Mouse (Mus musculus) embryonic facial prominence, embryonic 12.5 days (tissue): Measurements from ENCODE around the gene Sh3bgrl2. TPM values are rescaled to one million over a fixed set of nuclear protein-coding genes. Genes with fewer than 3 reads are reported as not detected.

Experiments used
- ATAC-seq: fragments of 200-750 bp; cut with Nextera tagmentation; 2 replicates; pipeline ENCODE4 v1.8.0; 2017; ENCODE audit not compliant: insufficient number of reproducible peaks, insufficient read depth, low FRiP score, low TSS enrichment
- H3K27ac ChIP-seq: fragments of 300-500 bp; sonication (generic); 2 replicates; pipeline ENCODE4 v1.5.1; 2016; ENCODE audit warnings: mild to moderate bottlenecking
- H3K27me3 ChIP-seq: fragments of 300-500 bp; sonication (generic); 2 replicates; pipeline ENCODE4 v1.6.1; 2016; ENCODE audit warnings: mild to moderate bottlenecking, moderate library complexity
- H3K36me3 ChIP-seq: fragments of 300-500 bp; sonication (generic); 2 replicates; pipeline ENCODE4 v1.6.1; 2016; ENCODE audit warnings: mild to moderate bottlenecking
- H3K4me1 ChIP-seq: fragments of 300-500 bp; sonication (generic); 2 replicates; pipeline ENCODE4 v1.6.1; 2016
- H3K4me2 ChIP-seq: fragments of 300-500 bp; sonication (generic); replicated peaks from 2 replicates; pipeline ENCODE4 v1.6.1; 2016; ENCODE audit warnings: mild to moderate bottlenecking, moderate library complexity
- H3K4me3 ChIP-seq: fragments of 300-500 bp; sonication (generic); 2 replicates; pipeline ENCODE4 v1.5.1; 2016; ENCODE audit warnings: mild to moderate bottlenecking
- H3K9ac ChIP-seq: fragments of 300-500 bp; sonication (generic); 2 replicates; pipeline ENCODE4 v1.6.1; 2016; ENCODE audit warnings: mild to moderate bottlenecking, moderate library complexity
- H3K9me3 ChIP-seq: fragments of 300-500 bp; sonication (generic); 2 replicates; pipeline ENCODE4 v1.6.1; 2016; ENCODE audit warnings: mild to moderate bottlenecking, moderate library complexity
- WGBS: fragments of 180-500 bp; shearing (Covaris S2); methylation state at CpG from one replicate; pipeline ENCODE4 v1.1.7; 2016; 5-methylcytosine and 5-hydroxymethylcytosine counted together
- polyA plus RNA-seq: library from polyadenylated mRNA; unstranded; fragments of >200 nt; fragmentation: Nextera tagmentation; extraction: Ambion mirVana; gene quantifications from 2 replicates; pipeline ENCODE4 v1.2.1, GENCODE M21; 2016

Gene Sh3bgrl2
- polyA plus RNA-seq, 1 experiment from 2014 or later, result 12.3 TPM

DNA sequence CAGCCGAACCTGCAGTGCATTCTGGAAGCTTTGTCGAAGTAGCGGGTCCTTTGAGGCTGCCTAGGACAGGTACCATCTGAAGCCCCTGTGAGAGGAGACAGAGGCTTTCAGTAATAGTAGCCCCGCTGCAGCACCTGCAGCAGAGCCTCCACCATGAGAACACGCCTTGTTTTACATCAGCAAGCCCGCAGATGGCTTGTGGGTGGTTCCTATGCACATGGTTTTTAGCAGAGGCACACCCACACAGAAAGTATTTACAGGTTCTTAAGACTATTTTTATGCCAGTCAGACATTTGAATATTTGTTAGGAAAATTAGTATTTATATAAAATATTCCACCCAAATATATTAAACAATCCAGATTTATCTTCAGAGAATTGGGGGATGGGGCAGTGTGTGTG lies 48.0 kb downstream of the Sh3bgrl2 start:
- ATAC-seq, result no peak
- Histone ChIP-seq H3K4me1 (peaks cover 9% of the 10 kb centered on the region), H3K9me3 (no peaks in the 10 kb centered on the region), H3K4me2 (no peak overlapping the region), H3K4me3 (no peak overlapping the region), H3K27ac (no peak overlapping the region), H3K27me3 (no peaks in the 10 kb centered on the region), H3K9ac (no peak overlapping the region), H3K36me3 (no peaks in the 10 kb centered on the region)
- WGBS, result 89% methylated on average over 6 of the region's 6 CpGs

DNA sequence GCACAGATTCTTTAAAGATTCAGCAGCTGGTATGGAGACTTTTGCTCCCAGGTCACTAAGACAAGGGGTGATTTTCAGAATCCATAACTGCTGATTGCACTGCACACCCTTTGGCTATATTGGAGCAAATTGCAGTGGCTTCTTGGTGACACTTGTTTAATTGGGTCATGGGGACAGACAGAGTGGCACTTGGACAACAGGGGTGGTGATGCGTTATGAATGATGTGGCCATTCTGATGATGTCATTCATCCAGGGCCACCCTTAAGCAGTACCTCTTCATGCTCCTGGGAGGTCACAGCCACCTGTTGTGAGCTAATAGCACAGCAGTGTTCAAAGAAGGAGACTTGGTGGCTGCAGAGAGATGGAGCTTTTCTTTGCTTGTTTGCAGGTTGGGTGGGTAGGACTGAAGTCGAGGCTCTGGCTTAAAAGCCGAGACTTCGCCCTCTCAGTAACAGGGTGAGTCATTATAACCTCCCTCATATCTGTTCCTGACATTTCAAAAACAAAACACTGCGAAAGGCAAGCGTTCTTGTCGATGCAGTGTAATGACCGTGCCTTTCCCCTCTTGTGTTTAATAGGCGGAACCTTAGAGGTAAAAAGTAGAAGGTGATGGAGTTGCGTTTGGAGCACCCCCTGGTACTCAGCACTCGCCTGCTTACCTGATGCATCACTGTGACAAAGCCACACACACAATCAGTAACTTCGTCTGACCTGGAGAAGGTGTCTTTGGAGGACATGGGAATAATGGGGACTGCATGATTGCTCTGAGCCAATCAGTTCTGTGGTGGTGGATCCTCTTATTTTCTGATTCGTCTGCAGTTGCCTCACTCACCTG lies 48.7 kb downstream of the Sh3bgrl2 start:
- Histone ChIP-seq H3K9me3 (no peaks in the 10 kb centered on the region), H3K4me3 (no peak overlapping the region), H3K9ac (no peak overlapping the region), H3K4me1 (peaks cover 9% of the 10 kb centered on the region), H3K27ac (no peak overlapping the region), H3K27me3 (no peaks in the 10 kb centered on the region), H3K4me2 (no peak overlapping the region), H3K36me3 (no peaks in the 10 kb centered on the region)
- WGBS, result 79% methylated on average over 13 of the region's 13 CpGs
- ATAC-seq, result peak; percentile 31; the same call in 1 of the 2 replicates

DNA sequence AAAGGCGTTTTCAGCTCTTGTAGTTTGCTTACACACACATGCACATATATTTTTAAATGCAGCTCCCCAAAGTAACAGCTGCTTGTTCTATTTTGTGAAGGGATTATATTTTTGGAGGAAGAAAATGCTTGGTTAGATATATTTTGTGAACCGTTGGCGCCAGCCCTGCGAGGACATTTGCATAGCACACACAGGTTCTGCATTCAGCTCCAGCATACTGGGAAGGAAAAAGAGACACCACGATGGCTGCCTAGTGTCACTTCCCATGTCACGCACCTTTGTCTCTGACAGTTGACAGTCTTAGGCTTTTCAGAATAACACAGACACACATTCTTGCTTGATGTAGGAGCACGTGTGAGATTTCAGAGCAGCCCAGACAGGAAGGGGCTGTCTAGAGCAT lies 49.9 kb downstream of the Sh3bgrl2 start:
- no peaks in the 10 kb centered on the region for H3K9me3 ChIP-seq
- H3K27me3 ChIP-seq, result no peaks in the 10 kb centered on the region
- WGBS, result 85% methylated on average over 7 of the region's 7 CpGs
- H3K4me1 ChIP-seq, result peaks cover 9% of the 10 kb centered on the region
- H3K27ac ChIP-seq, result no peak overlapping the region
- H3K36me3 ChIP-seq, result no peaks in the 10 kb centered on the region
- H3K4me2 ChIP-seq, result no peak overlapping the region
- no peak overlapping the region for H3K9ac ChIP-seq
- no peak for ATAC-seq
- no peak overlapping the region for H3K4me3 ChIP-seq

DNA sequence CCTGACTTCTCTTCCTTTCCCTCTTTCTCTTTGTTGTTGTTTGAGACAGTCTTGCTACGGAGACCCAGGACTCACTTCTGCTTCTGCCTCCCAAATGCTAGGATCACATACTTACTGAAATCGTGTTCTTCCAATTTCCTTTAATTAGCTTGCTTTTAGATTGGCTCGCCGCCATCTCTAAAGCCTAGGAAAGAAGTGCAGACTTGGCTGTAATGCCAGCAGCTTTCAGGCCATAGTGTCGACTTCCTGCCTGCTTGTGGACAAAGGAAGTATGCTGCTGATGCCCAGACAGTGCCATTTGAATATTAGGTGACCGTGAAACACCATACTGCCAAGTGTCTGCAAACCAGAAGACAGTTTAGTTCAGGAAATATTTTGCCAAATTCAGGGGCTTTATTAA lies 51.4 kb downstream of the Sh3bgrl2 start:
- Histone ChIP-seq H3K4me2 (no peak overlapping the region), H3K36me3 (no peaks in the 10 kb centered on the region), H3K9me3 (no peaks in the 10 kb centered on the region), H3K27me3 (no peaks in the 10 kb centered on the region), H3K9ac (no peak overlapping the region), H3K27ac (no peak overlapping the region), H3K4me3 (no peak overlapping the region), H3K4me1 (peaks cover 9% of the 10 kb centered on the region)
- no peak for ATAC-seq
- WGBS, result 57% methylated on average over 6 of the region's 6 CpGs

DNA sequence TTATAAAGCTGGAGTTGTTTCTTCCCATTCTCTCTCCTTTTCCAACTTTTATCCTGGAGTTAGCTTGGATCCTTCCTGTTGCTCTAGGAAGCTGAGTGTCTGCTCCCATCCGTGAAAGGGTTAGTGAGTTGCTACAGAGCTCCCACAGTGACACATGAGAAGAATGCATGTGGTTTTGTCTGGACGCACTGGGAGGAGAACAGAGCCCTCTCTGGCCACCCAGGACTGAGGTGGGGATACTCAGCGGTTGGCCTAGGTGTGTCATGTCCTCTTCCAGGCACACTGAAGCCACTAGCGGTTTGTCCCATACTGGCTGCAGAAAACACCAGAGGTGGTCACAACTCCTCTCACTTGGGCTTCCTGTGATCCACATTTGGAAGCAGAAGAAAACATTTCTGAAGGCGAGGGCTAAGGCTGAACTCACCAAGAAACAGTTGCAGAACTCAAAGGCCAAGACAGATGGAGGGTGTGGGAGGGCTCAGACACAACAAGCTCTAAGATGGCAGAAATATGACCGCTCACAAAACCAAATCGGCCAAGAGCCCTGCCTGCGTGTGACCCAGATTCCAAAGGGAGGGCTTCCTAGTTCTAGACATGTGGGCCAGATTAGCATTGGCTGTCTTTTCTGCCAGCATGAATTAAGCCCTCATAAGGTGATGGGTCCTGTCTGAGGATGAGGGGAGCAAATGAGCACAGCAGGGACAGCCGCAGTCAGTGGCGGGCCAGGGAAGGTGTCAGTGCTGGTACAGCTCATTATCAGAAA lies 52.3 kb downstream of the Sh3bgrl2 start:
- H3K36me3 ChIP-seq, result no peaks in the 10 kb centered on the region
- H3K4me3 ChIP-seq, result no peak overlapping the region
- WGBS, result 53% methylated on average over 10 of the region's 10 CpGs
- H3K9me3 ChIP-seq, result no peaks in the 10 kb centered on the region
- peak; percentile 42; the same call in 1 of the 2 replicates for ATAC-seq
- no peaks in the 10 kb centered on the region for H3K27me3 ChIP-seq
- no peak overlapping the region for H3K4me2 ChIP-seq
- H3K4me1 ChIP-seq, result peaks cover 9% of the 10 kb centered on the region
- no peak overlapping the region for H3K9ac ChIP-seq
- H3K27ac ChIP-seq, result peak overlapping the region; percentile 1; the same call in 1 of the 2 replicates

DNA sequence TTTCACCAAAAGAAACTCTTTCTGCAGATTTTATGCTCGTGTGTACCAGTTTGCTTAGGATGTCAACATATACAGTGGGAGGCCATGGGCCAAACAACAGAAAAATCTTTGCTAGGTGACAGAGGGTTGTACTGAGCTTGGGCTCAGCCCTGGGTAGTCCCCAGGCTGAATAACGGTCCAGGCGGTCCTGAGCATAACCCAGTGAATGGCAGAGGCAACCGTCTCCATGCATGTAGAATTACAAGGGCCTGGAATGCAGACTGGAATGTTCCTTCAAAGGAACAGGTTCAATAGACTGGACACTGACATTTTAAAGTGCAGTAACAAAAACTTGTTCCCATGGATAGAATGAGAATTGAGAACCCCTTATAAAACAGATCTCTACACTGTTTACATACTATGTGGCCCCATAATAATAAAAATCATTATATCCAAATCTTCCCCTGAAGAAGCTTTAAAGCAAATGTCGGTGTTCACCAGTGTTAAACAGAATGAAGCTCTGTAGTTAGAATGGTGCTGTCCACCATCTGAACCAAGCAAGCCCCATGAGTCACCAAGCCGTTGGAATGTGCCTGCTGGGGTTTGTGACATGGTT lies 54.1 kb downstream of the Sh3bgrl2 start:
- no peak overlapping the region for H3K27ac ChIP-seq
- peaks cover 12% of the 10 kb centered on the region for H3K4me1 ChIP-seq

DNA sequence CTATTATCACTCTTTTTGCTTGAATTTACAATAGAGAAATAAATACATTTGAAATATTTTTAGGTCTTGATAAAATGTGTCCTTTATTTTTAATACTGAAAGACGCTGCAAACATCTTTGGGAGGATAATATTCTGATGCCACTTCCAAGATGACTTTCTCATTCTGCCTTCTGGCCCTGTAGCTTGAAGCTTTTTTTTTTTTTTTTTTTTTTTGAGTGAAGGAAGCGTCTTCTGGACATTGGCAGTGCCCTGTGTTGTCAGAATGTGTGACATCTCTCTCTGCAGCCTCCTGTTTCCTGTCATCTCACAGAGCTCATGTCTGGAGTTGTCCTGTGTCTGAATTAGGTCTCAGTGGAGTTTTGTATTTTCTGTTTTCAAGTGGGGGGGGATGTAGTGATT lies 55.0 kb downstream of the Sh3bgrl2 start:
- Histone ChIP-seq H3K27ac (no peak overlapping the region), H3K4me1 (peaks cover 12% of the 10 kb centered on the region)

More for the DNA sequence above, 54.1 kb downstream of the Sh3bgrl2 start:
- 66% methylated on average over 6 of the region's 6 CpGs for WGBS
- no peaks in the 10 kb centered on the region for H3K9me3 ChIP-seq
- H3K9ac ChIP-seq, result no peak overlapping the region
- no peak overlapping the region for H3K4me2 ChIP-seq
- H3K4me3 ChIP-seq, result no peak overlapping the region
- H3K27me3 ChIP-seq, result no peaks in the 10 kb centered on the region
- H3K36me3 ChIP-seq, result no peaks in the 10 kb centered on the region
- no peak for ATAC-seq

DNA sequence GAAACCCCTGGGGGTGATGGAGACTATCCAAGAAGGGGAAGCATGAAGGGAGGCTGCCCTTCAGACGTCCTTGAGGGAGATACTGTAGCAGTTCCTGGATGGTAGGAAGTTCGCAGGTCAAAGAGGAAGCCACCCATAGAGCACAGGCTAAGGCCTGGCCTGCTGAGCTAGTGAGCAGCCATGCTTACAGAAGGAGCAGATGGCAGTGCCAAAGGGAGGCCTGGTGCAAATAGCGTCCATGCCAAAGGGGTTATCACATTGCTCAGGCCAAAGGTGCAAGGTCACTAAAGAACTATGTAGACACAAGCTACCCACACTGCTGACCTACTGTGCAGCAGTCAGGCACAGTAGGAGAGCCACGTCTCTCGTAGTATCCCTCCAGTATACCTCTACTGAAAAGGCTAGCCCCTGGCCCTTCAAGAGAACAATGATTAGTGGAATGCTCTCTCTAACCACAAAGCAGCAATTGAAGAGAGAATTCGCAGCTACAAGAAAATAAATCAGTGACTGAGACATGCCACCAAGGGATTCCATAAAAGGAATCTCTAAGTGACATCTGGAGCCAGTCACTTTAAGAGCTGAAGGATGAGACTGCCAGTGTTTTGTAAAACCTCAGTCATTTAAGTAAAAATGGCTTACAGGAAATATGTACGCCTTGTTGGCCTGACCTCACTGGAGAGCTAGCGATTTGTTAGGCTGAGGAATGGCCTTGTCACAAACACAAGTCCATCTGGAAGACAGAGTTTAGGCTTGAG lies 57.9 kb downstream of the Sh3bgrl2 start:
- no peak overlapping the region for H3K4me3 ChIP-seq
- H3K4me1 ChIP-seq, result peaks cover 16% of the 10 kb centered on the region
- ATAC-seq, result no peak
- H3K27ac ChIP-seq, result no peak overlapping the region
- no peaks in the 10 kb centered on the region for H3K36me3 ChIP-seq
- 51% methylated on average over 8 of the region's 8 CpGs for WGBS
- H3K27me3 ChIP-seq, result no peaks in the 10 kb centered on the region
- H3K9ac ChIP-seq, result no peak overlapping the region
- H3K4me2 ChIP-seq, result no peak overlapping the region
- no peaks in the 10 kb centered on the region for H3K9me3 ChIP-seq

More for the DNA sequence above, 55.0 kb downstream of the Sh3bgrl2 start:
- no peaks in the 10 kb centered on the region for H3K9me3 ChIP-seq
- WGBS, result 75% methylated on average over 2 of the region's 2 CpGs
- no peaks in the 10 kb centered on the region for H3K27me3 ChIP-seq
- H3K4me2 ChIP-seq, result no peak overlapping the region
- ATAC-seq, result no peak
- no peak overlapping the region for H3K9ac ChIP-seq
- no peak overlapping the region for H3K4me3 ChIP-seq
- H3K36me3 ChIP-seq, result no peaks in the 10 kb centered on the region

DNA sequence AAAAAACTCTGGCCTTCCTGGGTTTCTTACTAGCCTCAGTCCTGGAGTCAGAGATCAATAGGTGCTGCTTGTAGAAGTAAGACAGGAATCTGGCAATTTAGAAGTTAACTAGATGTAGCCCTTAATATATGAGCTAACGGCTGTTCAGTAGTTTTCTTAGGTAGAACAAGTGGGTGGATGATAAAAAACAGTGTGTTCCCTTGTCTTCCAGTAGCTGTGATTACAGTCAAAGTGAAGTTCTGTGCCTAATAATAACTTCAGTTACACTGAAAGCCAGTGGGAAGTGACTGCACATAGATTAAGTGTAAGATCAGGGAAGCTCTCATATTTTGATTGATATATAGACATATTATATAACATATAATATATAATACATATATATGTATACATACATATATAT lies 60.0 kb downstream of the Sh3bgrl2 start:
- ATAC-seq, result no peak
- H3K36me3 ChIP-seq, result no peaks in the 10 kb centered on the region
- no peaks in the 10 kb centered on the region for H3K9me3 ChIP-seq
- H3K27ac ChIP-seq, result no peak overlapping the region
- WGBS, result 79% methylated on average over 1 of the region's 1 CpGs
- no peaks in the 10 kb centered on the region for H3K27me3 ChIP-seq
- no peak overlapping the region for H3K4me3 ChIP-seq
- H3K4me1 ChIP-seq, result peaks cover 16% of the 10 kb centered on the region
- no peak overlapping the region for H3K9ac ChIP-seq
- no peak overlapping the region for H3K4me2 ChIP-seq

DNA sequence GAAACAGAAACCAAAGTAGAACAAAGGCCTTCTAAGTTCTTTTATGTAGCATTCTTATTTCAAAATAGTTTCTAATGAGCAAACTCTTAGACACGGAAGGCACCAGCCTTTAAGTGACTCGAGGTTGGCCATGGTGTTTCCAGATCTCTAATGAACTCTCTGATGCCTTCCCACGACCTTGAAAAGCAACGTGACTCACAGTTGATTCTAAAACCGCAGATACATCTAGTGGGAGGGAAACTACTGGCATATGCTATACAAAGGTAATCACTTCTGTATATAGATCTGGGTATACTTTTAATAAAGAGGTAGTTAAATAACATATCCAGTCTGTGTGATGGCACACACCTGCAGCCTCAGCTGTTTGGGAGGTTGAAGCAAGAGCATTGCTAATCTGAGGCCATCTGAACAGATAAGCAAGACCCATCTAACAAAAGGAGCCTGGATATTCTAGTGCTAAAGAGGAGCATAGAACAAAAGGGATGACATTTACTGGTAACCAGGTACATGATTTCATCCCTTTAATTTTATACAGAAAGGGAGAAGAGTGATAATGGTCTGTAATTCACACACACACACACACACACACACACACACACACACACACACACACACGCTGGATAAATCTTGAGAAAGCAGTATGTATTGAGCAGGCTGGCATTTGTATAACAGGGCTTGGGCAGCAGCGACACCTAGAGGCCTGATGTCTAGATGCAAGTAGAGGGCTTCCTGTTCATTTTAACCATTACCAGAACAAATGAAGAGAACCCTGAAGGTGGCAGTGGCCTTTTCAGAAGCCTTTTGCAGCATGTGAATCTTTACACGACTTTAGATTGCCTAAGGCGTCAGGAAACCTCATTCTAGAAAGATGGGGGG lies 61.5 kb downstream of the Sh3bgrl2 start:
- H3K4me2 ChIP-seq, result no peak overlapping the region
- no peaks in the 10 kb centered on the region for H3K36me3 ChIP-seq
- no peaks in the 10 kb centered on the region for H3K27me3 ChIP-seq
- peaks cover 16% of the 10 kb centered on the region for H3K4me1 ChIP-seq
- no peak overlapping the region for H3K4me3 ChIP-seq
- H3K9me3 ChIP-seq, result no peaks in the 10 kb centered on the region
- no peak for ATAC-seq
- H3K27ac ChIP-seq, result no peak overlapping the region
- H3K9ac ChIP-seq, result no peak overlapping the region
- 43% methylated on average over 9 of the region's 9 CpGs for WGBS
